Mouse (Mus musculus): ENCODE results near the gene Ndufb7.

- no peak for TF ChIP-seq MAFK (IDR thresholded peaks at IDR 0.05; ENCODE audit: insufficient read depth, low read depth, low read length)
- no peak for TF ChIP-seq HCFC1 (IDR thresholded peaks at IDR 0.05; ENCODE audit: borderline replicate concordance, insufficient read depth, low read length)
- no peak for TF ChIP-seq CHD2 (IDR thresholded peaks at IDR 0.05; ENCODE audit: low read depth, low read length)
- no peak for TF ChIP-seq ZNF384 (IDR thresholded peaks at IDR 0.05; ENCODE audit: low read depth, low read length)
Measured at GRCm38 (mm10) chr8:83567668-83568067, 1.2 kb downstream of the Ndufb7 start.
